Comparison of ENCODE assay signal across 9 mouse cellular contexts in the genomic region with DNA sequence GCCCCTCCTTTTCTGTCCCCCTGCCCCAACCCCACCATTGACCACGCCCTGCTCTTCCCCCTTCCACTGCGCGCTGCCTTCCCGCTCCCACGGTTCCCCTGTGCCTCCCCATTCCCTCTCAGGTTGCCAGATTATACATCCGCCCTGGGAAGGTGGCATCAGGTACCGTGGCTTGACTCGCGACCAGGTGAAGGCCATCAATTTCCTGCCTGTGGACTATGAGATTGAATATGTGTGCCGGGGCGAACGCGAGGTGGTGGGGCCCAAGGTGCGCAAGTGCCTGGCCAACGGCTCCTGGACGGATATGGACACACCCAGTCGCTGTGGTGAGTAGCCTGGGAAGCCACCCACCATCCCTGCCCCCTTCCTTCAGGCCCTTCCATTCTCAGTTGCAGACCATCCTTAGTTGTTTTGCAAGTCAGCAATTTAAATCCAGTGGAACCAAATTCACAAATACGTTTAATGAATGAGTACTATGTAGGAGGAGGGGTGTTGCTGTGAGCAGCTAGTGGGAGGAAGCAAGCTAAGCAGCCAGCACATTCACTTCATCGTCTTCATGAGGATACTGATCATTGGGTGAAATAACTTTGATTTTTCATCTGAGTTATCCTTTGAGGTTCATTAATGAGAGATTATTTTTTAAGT. TPM values are rescaled to one million over a fixed set of nuclear protein-coding genes. Genes with fewer than 3 reads are reported as not detected.
A peak's percentile ranks its signal among the peaks of the same experiment; 100 is the strongest.
DNase-seq lines count a peak whose midpoint lies in the region; ATAC-seq and TF ChIP-seq lines count a peak whose summit lies in the region.
"Had no signal": no experiment of that assay in that cellular context is flagged by ENCODE, and none has a peak within 500 bp of the region (broad histone marks: within the 10 kb centered on the region; RNA-seq: fewer than 3 reads in every experiment).

No protein-coding gene starts in this region.

- H3K4me2 ChIP-seq in liver, embryonic 11.5 days, result peak overlapping the region; percentile 88; the same call in 1 of the 2 replicates
- no peak overlapping the region for H3K4me2 ChIP-seq in liver, postnatal 0 days (ENCODE audit: low read depth, low read length)
- H3K4me2 ChIP-seq in hindbrain, embryonic 15.5 days, result peak overlapping the region; percentile 77
- peak overlapping the region; percentile 84 for H3K4me2 ChIP-seq in neural tube, embryonic 14.5 days (ENCODE audit: low read depth, low read length)

- peaks cover 10% of the 10 kb centered on the region; the same call in 1 of the 2 replicates for H3K4me1 ChIP-seq in liver, embryonic 11.5 days (replicated peaks; ENCODE audit: control insufficient read depth, insufficient read depth, low read length)
- H3K4me1 ChIP-seq in liver, postnatal 0 days (ENCODE audit: insufficient read depth), result peaks cover 13% of the 10 kb centered on the region
- peaks cover 61% of the 10 kb centered on the region for H3K4me1 ChIP-seq in hindbrain, embryonic 15.5 days (replicated peaks)
- peaks cover 38% of the 10 kb centered on the region for H3K4me1 ChIP-seq in neural tube, embryonic 14.5 days (ENCODE audit: control insufficient read depth, insufficient read depth, low read length)

- TF ChIP-seq CTCF in liver, postnatal 0 days (IDR thresholded peaks at IDR 0.05; ENCODE audit: low read depth), result no peak

- H3K36me3 ChIP-seq in liver, embryonic 11.5 days (ENCODE audit: control insufficient read depth, insufficient read depth, low read length), result no peaks in the 10 kb centered on the region
- H3K36me3 ChIP-seq in liver, postnatal 0 days (replicated peaks; ENCODE audit: insufficient read depth, low read length), result no peaks in the 10 kb centered on the region
- no peaks in the 10 kb centered on the region for H3K36me3 ChIP-seq in hindbrain, embryonic 15.5 days
- H3K36me3 ChIP-seq in neural tube, embryonic 14.5 days (ENCODE audit: control insufficient read depth, insufficient read depth, low read length), result no peaks in the 10 kb centered on the region

- 23% methylated on average over 19 of the region's 19 CpGs for WGBS in liver, embryonic 11.5 days
- 39% methylated on average over 19 of the region's 19 CpGs for WGBS in liver, postnatal 0 days (ENCODE audit: insufficient replicate concordance)
- 13% methylated on average over 19 of the region's 19 CpGs for WGBS in hindbrain, embryonic 15.5 days
- 14% methylated on average over 19 of the region's 19 CpGs for WGBS in neural tube, embryonic 14.5 days

- no peak for ATAC-seq in liver, embryonic 11.5 days (replicated peaks; ENCODE audit: low FRiP score)
- ATAC-seq in liver, postnatal 0 days, result no peak
- ATAC-seq in hindbrain, embryonic 15.5 days (ENCODE audit: low FRiP score, low read depth), result no peak
- ATAC-seq in neural tube, embryonic 14.5 days (ENCODE audit: low read depth), result no peak
- no peak for ATAC-seq in inflammation-experienced regulatory T-cells, adult 6 months

- H3K9ac ChIP-seq in liver, embryonic 11.5 days (ENCODE audit: low read depth, low read length), result no peak overlapping the region
- H3K9ac ChIP-seq in liver, postnatal 0 days (replicated peaks), result no peak overlapping the region
- H3K9ac ChIP-seq in hindbrain, embryonic 15.5 days, result peak overlapping the region; percentile 100
- peak overlapping the region; percentile 98; the same call in 1 of the 2 replicates for H3K9ac ChIP-seq in neural tube, embryonic 14.5 days (replicated peaks; ENCODE audit: low read depth, low read length)

- no peaks in the 10 kb centered on the region for H3K9me3 ChIP-seq in liver, embryonic 11.5 days (ENCODE audit: control insufficient read depth, low read length)
- H3K9me3 ChIP-seq in liver, postnatal 0 days (ENCODE audit: low read length), result no peaks in the 10 kb centered on the region
- no peaks in the 10 kb centered on the region for H3K9me3 ChIP-seq in hindbrain, embryonic 15.5 days
- H3K9me3 ChIP-seq in neural tube, embryonic 14.5 days (ENCODE audit: control insufficient read depth, low read length), result no peaks in the 10 kb centered on the region

- H3K27me3 ChIP-seq in liver, embryonic 11.5 days (replicated peaks; ENCODE audit: control insufficient read depth, insufficient read depth, low read length), result peaks cover 70% of the 10 kb centered on the region
- H3K27me3 ChIP-seq in liver, postnatal 0 days (ENCODE audit: insufficient read depth, low read length), result peaks cover 64% of the 10 kb centered on the region
- no peaks in the 10 kb centered on the region for H3K27me3 ChIP-seq in hindbrain, embryonic 15.5 days
- no peaks in the 10 kb centered on the region for H3K27me3 ChIP-seq in neural tube, embryonic 14.5 days (ENCODE audit: control insufficient read depth, insufficient read depth, low read length)

- peak overlapping the region; percentile 56 for H3K4me3 ChIP-seq in liver, embryonic 11.5 days (ENCODE audit: low read depth, low read length)
- no peak overlapping the region for H3K4me3 ChIP-seq in liver, postnatal 0 days (ENCODE audit: low read depth, low read length)
- peak overlapping the region; percentile 88 for H3K4me3 ChIP-seq in hindbrain, embryonic 15.5 days
- peak overlapping the region; percentile 88 for H3K4me3 ChIP-seq in neural tube, embryonic 14.5 days (ENCODE audit: low read depth, low read length)

- no peak for TF ChIP-seq EP300 in liver, postnatal 0 days (IDR thresholded peaks at IDR 0.05; ENCODE audit: low read depth)

- H3K27ac ChIP-seq in liver, embryonic 11.5 days (ENCODE audit: low read depth, low read length), result no peak overlapping the region
- H3K27ac ChIP-seq in liver, postnatal 0 days (ENCODE audit: low read depth), result no peak overlapping the region
- peak overlapping the region; percentile 95 for H3K27ac ChIP-seq in hindbrain, embryonic 15.5 days (replicated peaks)
- 0 out of 2 replicates have a peak overlapping the region, but pooled peaks have one; percentile 30 for H3K27ac ChIP-seq in neural tube, embryonic 14.5 days (ENCODE audit: low read depth, low read length)
- H3K27ac ChIP-seq: macrophage had no signal

- DNase-seq in liver, embryonic 11.5 days (ENCODE audit: low spot score), result no peak
- DNase-seq in liver, postnatal 0 days, result no peak
- peak; percentile 72 for DNase-seq in cerebellum, adult 9-11 months
- DNase-seq in T-cell, adult 2 months (ENCODE audit: low spot score), result no peak
- DNase-seq in embryo, embryonic 9.5 days (ENCODE audit: extremely low spot score), result no peak

RNA-seq across cellular contexts. Expression of a gene that starts 1.7 kb away (rescaled TPM):
- polyA plus RNA-seq in liver, embryonic 11.5 days (2014; fragmentation: Nextera tagmentation; extraction: Ambion mirVana), result 2.9 and 3.9 TPM in 2 replicates
- polyA plus RNA-seq in liver, postnatal 0 days (2015; fragmentation: Nextera tagmentation; extraction: Ambion mirVana), result 0.41 and 0.46 TPM in 2 replicates
- polyA plus RNA-seq in hindbrain, embryonic 15.5 days (2015; fragmentation: Nextera tagmentation; extraction: Ambion mirVana), result 85.2 and 86.0 TPM in 2 replicates
- 78.9 and 103 TPM in 2 replicates for polyA plus RNA-seq in neural tube, embryonic 14.5 days (2014; fragmentation: Nextera tagmentation; extraction: Ambion mirVana)
- 1 to 10 TPM; 4.1 to 8.0 (median 7.4) TPM for polyA plus RNA-seq in inflammation-experienced regulatory T-cells, adult 6 months (2017; shearing (Covaris generic))

RNA-seq across cellular contexts. Expression of a gene that starts 24.3 kb away (rescaled TPM):
- polyA plus RNA-seq in liver, embryonic 11.5 days (2014; fragmentation: Nextera tagmentation; extraction: Ambion mirVana), result 0.14 TPM in 1 of 2 replicates, not detected in the other
- not detected in 2 replicates for polyA plus RNA-seq in liver, postnatal 0 days (2015; fragmentation: Nextera tagmentation; extraction: Ambion mirVana)
- polyA plus RNA-seq in hindbrain, embryonic 15.5 days (2015; fragmentation: Nextera tagmentation; extraction: Ambion mirVana), result 2.3 TPM in 2 replicates
- 2.4 and 2.6 TPM in 2 replicates for polyA plus RNA-seq in neural tube, embryonic 14.5 days (2014; fragmentation: Nextera tagmentation; extraction: Ambion mirVana)
- polyA plus RNA-seq in inflammation-experienced regulatory T-cells, adult 6 months (2017; shearing (Covaris generic)), result not detected
- polyA plus RNA-seq: macrophage had no signal

RNA-seq across cellular contexts. Expression of a gene that starts 40.8 kb away (rescaled TPM):
- not detected in 2 replicates for polyA plus RNA-seq in liver, embryonic 11.5 days (2014; fragmentation: Nextera tagmentation; extraction: Ambion mirVana)
- not detected in 2 replicates for polyA plus RNA-seq in liver, postnatal 0 days (2015; fragmentation: Nextera tagmentation; extraction: Ambion mirVana)
- 0.08 TPM in 1 of 2 replicates, not detected in the other for polyA plus RNA-seq in hindbrain, embryonic 15.5 days (2015; fragmentation: Nextera tagmentation; extraction: Ambion mirVana)
- 0.12 TPM in 1 of 2 replicates, not detected in the other for polyA plus RNA-seq in neural tube, embryonic 14.5 days (2014; fragmentation: Nextera tagmentation; extraction: Ambion mirVana)
- under 1 TPM in 2 of 3 experiments, not detected in 1; 0.16 to 0.20 TPM for polyA plus RNA-seq in inflammation-experienced regulatory T-cells, adult 6 months (2017; shearing (Covaris generic))
- polyA plus RNA-seq: macrophage had no signal

RNA-seq across cellular contexts. Expression of a gene that starts 46.5 kb away (rescaled TPM):
- 28.3 and 28.8 TPM in 2 replicates for polyA plus RNA-seq in liver, embryonic 11.5 days (2014; fragmentation: Nextera tagmentation; extraction: Ambion mirVana)
- 1.4 and 2.3 TPM in 2 replicates for polyA plus RNA-seq in liver, postnatal 0 days (2015; fragmentation: Nextera tagmentation; extraction: Ambion mirVana)
- polyA plus RNA-seq in hindbrain, embryonic 15.5 days (2015; fragmentation: Nextera tagmentation; extraction: Ambion mirVana), result 222 and 250 TPM in 2 replicates
- 289 and 326 TPM in 2 replicates for polyA plus RNA-seq in neural tube, embryonic 14.5 days (2014; fragmentation: Nextera tagmentation; extraction: Ambion mirVana)
- polyA plus RNA-seq in inflammation-experienced regulatory T-cells, adult 6 months (2017; shearing (Covaris generic)), result not detected
- polyA plus RNA-seq: macrophage had no signal

RNA-seq across cellular contexts. Expression of a gene that starts 50.6 kb away (rescaled TPM):
- 0.06 TPM in 1 of 2 replicates, not detected in the other for polyA plus RNA-seq in liver, embryonic 11.5 days (2014; fragmentation: Nextera tagmentation; extraction: Ambion mirVana)
- polyA plus RNA-seq in liver, postnatal 0 days (2015; fragmentation: Nextera tagmentation; extraction: Ambion mirVana), result not detected in 2 replicates
- not detected in 2 replicates for polyA plus RNA-seq in hindbrain, embryonic 15.5 days (2015; fragmentation: Nextera tagmentation; extraction: Ambion mirVana)
- polyA plus RNA-seq in neural tube, embryonic 14.5 days (2014; fragmentation: Nextera tagmentation; extraction: Ambion mirVana), result 0.13 TPM in 1 of 2 replicates, not detected in the other
- under 1 TPM in 1 of 3 experiments, not detected in 2; 0.15 TPM for polyA plus RNA-seq in inflammation-experienced regulatory T-cells, adult 6 months (2017; shearing (Covaris generic))
- polyA plus RNA-seq: macrophage had no signal

Comparison
In these comparisons a context has a peak if more than half of its experiments do, and no peak if none do; other contexts are left out.
1. H3K27ac ChIP-seq: peak in hindbrain, embryonic 15.5 days (single experiment) and neural tube, embryonic 14.5 days (single experiment); none in liver, embryonic 11.5 days (single experiment) and liver, postnatal 0 days (single experiment).
2. H3K9ac ChIP-seq: peak in hindbrain, embryonic 15.5 days (single experiment) and neural tube, embryonic 14.5 days (single experiment); none in liver, embryonic 11.5 days (single experiment) and liver, postnatal 0 days (single experiment).